In the genomic region with DNA sequence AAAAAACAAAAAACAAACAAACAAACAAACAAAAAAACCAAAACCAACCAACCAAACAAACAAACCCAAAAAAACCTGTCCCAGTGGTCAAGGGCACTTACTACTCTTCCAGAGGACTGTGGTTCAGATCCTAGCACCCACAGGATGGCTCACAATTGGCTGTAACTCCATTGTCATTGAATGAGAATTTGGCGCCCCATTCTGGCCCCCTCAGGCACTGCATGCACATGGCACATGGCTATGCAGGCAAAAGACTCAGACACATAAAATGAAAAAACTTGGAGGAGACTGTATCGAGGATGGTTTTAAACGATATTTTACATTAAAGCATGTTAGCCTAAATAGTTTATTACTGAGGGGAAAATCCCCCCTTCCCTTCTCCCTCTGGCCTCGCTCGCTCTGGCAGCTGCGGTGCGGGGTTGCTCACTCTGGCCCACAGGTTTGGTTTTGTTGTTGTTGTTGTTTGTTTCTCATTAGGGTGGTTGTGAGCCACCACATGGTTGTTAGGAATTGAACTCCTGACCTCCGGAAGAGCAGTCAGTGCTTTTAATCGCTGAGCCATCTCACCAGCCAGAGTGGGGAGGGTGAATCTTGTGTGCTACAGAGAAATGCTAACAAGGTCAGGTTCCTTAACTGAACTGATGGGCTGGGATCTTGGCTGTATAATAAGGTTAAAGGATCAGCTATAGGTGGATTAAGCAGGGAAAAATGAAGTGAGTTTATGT, we compare ENCODE assay signal across 18 mouse cellular contexts. TPM values are rescaled to one million over a fixed set of nuclear protein-coding genes. Genes with fewer than 3 reads are reported as not detected.
A peak's percentile ranks its signal among the peaks of the same experiment; 100 is the strongest.
DNase-seq lines count a peak whose midpoint lies in the region; ATAC-seq and TF ChIP-seq lines count a peak whose summit lies in the region.
"Had no signal": no experiment of that assay in that cellular context is flagged by ENCODE, and none has a peak within 500 bp of the region (broad histone marks: within the 10 kb centered on the region; RNA-seq: fewer than 3 reads in every experiment).

No protein-coding gene starts in this region.

- no peaks in the 10 kb centered on the region for H3K27me3 ChIP-seq in E14TG2a.4 (ENCODE audit: insufficient read depth, low read length)
- no peaks in the 10 kb centered on the region for H3K27me3 ChIP-seq in liver, embryonic 14.5 days (ENCODE audit: control insufficient read depth, insufficient read depth, low read length)
- H3K27me3 ChIP-seq: heart, embryonic 12.5 days; megakaryocyte, embryonic 14.5 days had no signal

- H3K36me3 ChIP-seq in E14TG2a.4 (ENCODE audit: insufficient read depth, low read length): no peaks in the 10 kb centered on the region
- no peaks in the 10 kb centered on the region for H3K36me3 ChIP-seq in liver, embryonic 14.5 days (replicated peaks; ENCODE audit: control insufficient read depth, insufficient read depth, low read depth)
- H3K36me3 ChIP-seq: heart, embryonic 12.5 days had no signal

- H3K4me1 ChIP-seq in E14TG2a.4 (replicated peaks; ENCODE audit: low read depth, low read length): peaks cover 60% of the 10 kb centered on the region
- H3K4me1 ChIP-seq in liver, embryonic 14.5 days (replicated peaks; ENCODE audit: control insufficient read depth in 2 of 2, insufficient read depth in 2 of 2, low read length in 1 of 2): peaks cover 15 to 30% of the 10 kb centered on the region in 2 experiments

- H3K9me3 ChIP-seq in E14TG2a.4 (ENCODE audit: low read length): no peaks in the 10 kb centered on the region
- no peaks in the 10 kb centered on the region for H3K9me3 ChIP-seq in liver, embryonic 14.5 days (ENCODE audit: control insufficient read depth, low read length)
- H3K9me3 ChIP-seq: megakaryocyte, embryonic 14.5 days had no signal

- intact Hi-C loops in left cerebral cortex, postnatal 4 days (cut with DNase I): no loop called here
- intact Hi-C loops in left cerebral cortex, postnatal 36 days (cut with DNase I): no loop called here

- peak; percentile 33 for DNase-seq in adrenal gland, postnatal 14 days
- no peak for DNase-seq in adrenal gland, postnatal 10 days
- DNase-seq in layer of hippocampus, adult 2 months (ENCODE audit: low spot score in 2 of 2): no peak
- no peak for DNase-seq in layer of hippocampus, adult 9-10 months (ENCODE audit: low spot score)
- DNase-seq in liver, embryonic 14.5 days (ENCODE audit: low read depth in 3 of 3, low spot score in 3 of 3): no peak
- DNase-seq in left cerebral cortex, postnatal 4 days: no peak
- no peak for DNase-seq in left cerebral cortex, postnatal 36 days (ENCODE audit: low spot score in 2 of 2)
- DNase-seq: cerebellum, adult 8-10 months; embryo, embryonic 11 days; gastrocnemius, postnatal 14 days; kidney, adult 8-10 months; lung, adult 18-20 months; right cerebral cortex, postnatal 25 days had no signal

- 79% methylated on average over 9 of the region's 9 CpGs for WGBS in liver, embryonic 14.5 days (ENCODE audit: insufficient replicate concordance)

- H3K4me3 ChIP-seq in layer of hippocampus, adult 2 months: no peak overlapping the region
- peak overlapping the region; percentile 11; the same call in 1 of the 2 replicates for H3K4me3 ChIP-seq in E14TG2a.4 (replicated peaks; ENCODE audit: low read length)
- H3K4me3 ChIP-seq in liver, embryonic 14.5 days (ENCODE audit: insufficient read depth in 1 of 2, low read depth in 2 of 2, low read length in 2 of 2): no peak overlapping the region
- H3K4me3 ChIP-seq: heart, embryonic 12.5 days; megakaryocyte, embryonic 14.5 days; myocyte had no signal

- no peak overlapping the region for H3K4me2 ChIP-seq in liver, embryonic 14.5 days (ENCODE audit: low read depth)
- H3K4me2 ChIP-seq: heart, embryonic 12.5 days had no signal

- peak; percentile 45 for TF ChIP-seq CTCF in layer of hippocampus, adult 2 months (conservative IDR thresholded peaks at IDR 0.05)
- TF ChIP-seq CTCF in E14TG2a.4 (conservative IDR thresholded peaks at IDR 0.05; ENCODE audit: low read length): peak; percentile 67
- peak; percentile 56 for TF ChIP-seq CTCF in liver, embryonic 14.5 days (IDR thresholded peaks at IDR 0.05; ENCODE audit: low read depth)

- no peak overlapping the region for H3K27ac ChIP-seq in layer of hippocampus, adult 2 months
- no peak overlapping the region for H3K27ac ChIP-seq in liver, embryonic 14.5 days

- ATAC-seq in liver, embryonic 14.5 days (ENCODE audit: insufficient read depth): no peak
- ATAC-seq: forebrain, embryonic 16.5 days had no signal

- H3K9ac ChIP-seq in liver, embryonic 14.5 days (replicated peaks): no peak overlapping the region
- H3K9ac ChIP-seq: heart, embryonic 12.5 days had no signal

- no peak for TF ChIP-seq EP300 in liver, embryonic 14.5 days (IDR thresholded peaks at IDR 0.05; ENCODE audit: low read depth)

RNA-seq across cellular contexts. Expression of a gene that starts 5.1 kb away (rescaled TPM):
- 84.9 and 95.0 TPM in 2 replicates for total RNA-seq in adrenal gland, postnatal 14 days (2021)
- 100 to 1,000 TPM in 1 of 2 experiments, 10 to 100 TPM in 1; 83.1 to 108 TPM for total RNA-seq in adrenal gland, postnatal 10 days (2021)
- total RNA-seq in layer of hippocampus, adult 2 months (2021): 10 to 100 TPM; 38.5 to 39.8 TPM
- 21.3 and 26.9 TPM in 2 replicates for polyA plus RNA-seq in liver, embryonic 14.5 days (2012; rRNA removed)
- polyA plus RNA-seq in liver, embryonic 14.5 days (2014; fragmentation: Nextera tagmentation; extraction: Ambion mirVana): 33.4 and 40.5 TPM in 2 replicates
- total RNA-seq in left cerebral cortex, postnatal 4 days (2021): 10 to 100 TPM; 44.0 to 45.4 TPM
- total RNA-seq in left cerebral cortex, postnatal 36 days (2021): 10 to 100 TPM; 41.7 to 42.4 TPM

RNA-seq across cellular contexts. Expression of a gene that starts 38.2 kb away (rescaled TPM):
- 15.4 and 21.6 TPM in 2 replicates for total RNA-seq in adrenal gland, postnatal 14 days (2021)
- total RNA-seq in adrenal gland, postnatal 10 days (2021): 10 to 100 TPM; 16.9 to 21.7 TPM
- 10 to 100 TPM; 47.6 to 55.0 TPM for total RNA-seq in layer of hippocampus, adult 2 months (2021)
- 2.1 and 2.3 TPM in 2 replicates for polyA plus RNA-seq in liver, embryonic 14.5 days (2012; rRNA removed)
- polyA plus RNA-seq in liver, embryonic 14.5 days (2014; fragmentation: Nextera tagmentation; extraction: Ambion mirVana): 0.81 and 1.3 TPM in 2 replicates
- 10 to 100 TPM; 61.7 to 63.2 TPM for total RNA-seq in left cerebral cortex, postnatal 4 days (2021)
- 10 to 100 TPM; 66.5 to 87.4 TPM for total RNA-seq in left cerebral cortex, postnatal 36 days (2021)
